9 mouse cellular contexts compared by ENCODE assay signal in the genomic region with DNA sequence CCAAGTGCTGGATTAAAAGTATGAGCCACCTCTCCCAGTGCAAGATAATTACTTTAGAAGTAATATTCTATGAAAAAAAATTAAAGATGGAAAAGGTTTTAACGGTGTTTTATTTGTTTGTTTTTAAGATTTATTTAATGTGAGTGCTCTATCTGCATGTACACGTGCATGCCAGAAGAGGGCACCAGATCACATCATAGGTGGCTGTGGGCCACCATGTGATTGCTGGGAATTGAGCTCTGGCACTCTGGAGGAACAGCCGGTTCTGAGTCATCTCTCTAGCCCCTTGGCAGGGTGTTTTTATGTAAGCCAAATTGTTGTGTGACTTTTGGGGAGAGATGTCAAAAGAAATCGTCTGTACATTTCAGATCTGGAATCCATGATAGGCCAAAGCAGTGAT. TPM values are rescaled to one million over a fixed set of nuclear protein-coding genes. Genes with fewer than 3 reads are reported as not detected.
A peak's percentile ranks its signal among the peaks of the same experiment; 100 is the strongest.
DNase-seq lines count a peak whose midpoint lies in the region; ATAC-seq and TF ChIP-seq lines count a peak whose summit lies in the region.
"Had no signal": no experiment of that assay in that cellular context is flagged by ENCODE, and none has a peak within 500 bp of the region (broad histone marks: within the 10 kb centered on the region; RNA-seq: fewer than 3 reads in every experiment).

No protein-coding gene starts in this region.

- no peaks in the 10 kb centered on the region for H3K36me3 ChIP-seq in heart, adult 2 months (ENCODE audit: control insufficient read depth, insufficient read depth, low read length)
- H3K36me3 ChIP-seq in heart, embryonic 10.5 days = no peaks in the 10 kb centered on the region
- no peaks in the 10 kb centered on the region for H3K36me3 ChIP-seq in hindbrain, embryonic 13.5 days

- no peaks in the 10 kb centered on the region for H3K27me3 ChIP-seq in heart, adult 2 months (ENCODE audit: control insufficient read depth, insufficient read depth, low read length)
- no peaks in the 10 kb centered on the region for H3K27me3 ChIP-seq in heart, embryonic 10.5 days (ENCODE audit: insufficient read depth, poor library complexity, severe bottlenecking)
- H3K27me3 ChIP-seq in hindbrain, embryonic 13.5 days = no peaks in the 10 kb centered on the region

- no peak overlapping the region for H3K27ac ChIP-seq in heart, adult 2 months
- H3K27ac ChIP-seq in heart, embryonic 10.5 days = no peak overlapping the region
- no peak overlapping the region for H3K27ac ChIP-seq in bone marrow macrophage, adult 2 months (ENCODE audit: insufficient read depth, low read depth, low read length)
- H3K27ac ChIP-seq in hindbrain, embryonic 13.5 days = no peak overlapping the region

- TF ChIP-seq CTCF in heart, adult 2 months (IDR thresholded peaks at IDR 0.05) = peak; percentile 79
- TF ChIP-seq CTCF in bone marrow macrophage, adult 2 months (IDR thresholded peaks at IDR 0.05; ENCODE audit: low read depth, low read length) = peak; percentile 88

- no peak for TF ChIP-seq POLR2A in heart, adult 2 months (IDR thresholded peaks at IDR 0.05; ENCODE audit: insufficient read depth, low read depth, low read length)
- TF ChIP-seq POLR2A in bone marrow macrophage, adult 2 months (IDR thresholded peaks at IDR 0.05; ENCODE audit: borderline replicate concordance, low read depth, low read length) = no peak

- WGBS in heart, adult 2 months = 38% methylated on average over 4 of the region's 4 CpGs
- WGBS in heart, embryonic 10.5 days = 26% methylated on average over 4 of the region's 4 CpGs
- 30% methylated on average over 4 of the region's 4 CpGs for WGBS in hindbrain, embryonic 13.5 days

- intact Hi-C loops in heart, adult 2 months (cut with DNase I) = loop anchor here (1.0 kb wide), 1 partner anchor 72 kb away; no protein-coding TSS in a partner anchor

- peak; percentile 72 for ATAC-seq in CD4-positive, CD25-positive, alpha-beta regulatory T cell, adult 4 months
- ATAC-seq in megakaryocyte, adult 5-6 weeks (ENCODE audit: poor library complexity, severe bottlenecking) = peak; percentile 93
- no peak for ATAC-seq in hindbrain, embryonic 13.5 days (ENCODE audit: low FRiP score)
- ATAC-seq in erythroid progenitor cell, adult 5-6 weeks (replicated peaks; ENCODE audit: low FRiP score, poor library complexity, severe bottlenecking) = no peak

- TF ChIP-seq EP300 in heart, adult 2 months (IDR thresholded peaks at IDR 0.05; ENCODE audit: insufficient read depth, low read depth, low read length) = no peak

- no peaks in the 10 kb centered on the region for H3K9me3 ChIP-seq in heart, embryonic 10.5 days
- H3K9me3 ChIP-seq in hindbrain, embryonic 13.5 days = no peaks in the 10 kb centered on the region

- no peaks in the 10 kb centered on the region for H3K4me1 ChIP-seq in heart, adult 2 months (ENCODE audit: control insufficient read depth, insufficient read depth, low read length)
- peaks cover 9% of the 10 kb centered on the region; the same call in 1 of the 2 replicates for H3K4me1 ChIP-seq in heart, embryonic 10.5 days
- H3K4me1 ChIP-seq in bone marrow macrophage, adult 2 months (ENCODE audit: control insufficient read depth, insufficient read depth, low read length) = no peaks in the 10 kb centered on the region
- H3K4me1 ChIP-seq in hindbrain, embryonic 13.5 days (replicated peaks) = no peaks in the 10 kb centered on the region

- no peak overlapping the region for H3K4me3 ChIP-seq in heart, adult 2 months
- H3K4me3 ChIP-seq in heart, embryonic 10.5 days = no peak overlapping the region
- no peak overlapping the region for H3K4me3 ChIP-seq in bone marrow macrophage, adult 2 months (ENCODE audit: insufficient read depth, low read length)
- H3K4me3 ChIP-seq in hindbrain, embryonic 13.5 days = no peak overlapping the region

- H3K79me2 ChIP-seq in heart, adult 2 months (replicated peaks; ENCODE audit: control insufficient read depth, insufficient read depth, low read length) = no peaks in the 10 kb centered on the region

- peak in 1 of 2 experiments; percentile 10 for DNase-seq in heart, adult 2 months
- no peak for DNase-seq in heart, embryonic 10.5 days (ENCODE audit: low spot score)
- no peak for DNase-seq in testis, postnatal 14 days (ENCODE audit: low spot score)

- no peak overlapping the region for H3K4me2 ChIP-seq in hindbrain, embryonic 13.5 days

- no peak overlapping the region for H3K9ac ChIP-seq in heart, adult 2 months (ENCODE audit: low read depth, low read length)
- H3K9ac ChIP-seq in hindbrain, embryonic 13.5 days = no peak overlapping the region

RNA-seq across cellular contexts. Expression of a gene that starts 36.6 kb away (rescaled TPM):
- 100 to 1,000 TPM; 284 to 336 TPM for total RNA-seq in heart, adult 2 months (2021)
- polyA plus RNA-seq in heart, adult 2 months (2012; rRNA removed) = 186 and 235 TPM in 2 replicates
- 537 and 587 TPM in 2 replicates for polyA plus RNA-seq in heart, embryonic 10.5 days (2016; fragmentation: Nextera tagmentation; extraction: Ambion mirVana)
- 100 to 1,000 TPM; 272 to 325 TPM for polyA plus RNA-seq in CD4-positive, CD25-positive, alpha-beta regulatory T cell, adult 4 months (2017; shearing (Covaris generic))
- polyA plus RNA-seq in bone marrow macrophage, adult 2 months (2012; ENCODE audit: insufficient read depth, insufficient read length, missing spikeins) = 69.5 and 73.7 TPM in 2 replicates
- total RNA-seq in megakaryocyte, adult 5-6 weeks (2015) = 161 and 201 TPM in 2 replicates
- total RNA-seq in megakaryocyte, adult 5-6 weeks (2017) = 213 and 226 TPM in 2 replicates
- 209 and 223 TPM in 2 replicates for polyA plus RNA-seq in hindbrain, embryonic 13.5 days (2015; fragmentation: Nextera tagmentation; extraction: Ambion mirVana)
- 50.3 and 52.6 TPM in 2 replicates for total RNA-seq in erythroid progenitor cell, adult 5-6 weeks (2015; ENCODE audit: low replicate concordance)
- total RNA-seq in erythroid progenitor cell, adult 5-6 weeks (2017; ENCODE audit: low replicate concordance) = 44.5 and 48.9 TPM in 2 replicates

RNA-seq across cellular contexts. Expression of a gene that starts 55.4 kb away (rescaled TPM):
- total RNA-seq in heart, adult 2 months (2021) = not detected
- not detected in 2 replicates for polyA plus RNA-seq in heart, adult 2 months (2012; rRNA removed)
- polyA plus RNA-seq in heart, embryonic 10.5 days (2016; fragmentation: Nextera tagmentation; extraction: Ambion mirVana) = 0.15 TPM in 1 of 2 replicates, not detected in the other
- not detected for polyA plus RNA-seq in CD4-positive, CD25-positive, alpha-beta regulatory T cell, adult 4 months (2017; shearing (Covaris generic))
- polyA plus RNA-seq in bone marrow macrophage, adult 2 months (2012; ENCODE audit: insufficient read depth, insufficient read length, missing spikeins) = not detected in 2 replicates
- not detected in 2 replicates for total RNA-seq in megakaryocyte, adult 5-6 weeks (2015)
- not detected in 2 replicates for total RNA-seq in megakaryocyte, adult 5-6 weeks (2017)
- 0.82 and 0.83 TPM in 2 replicates for polyA plus RNA-seq in hindbrain, embryonic 13.5 days (2015; fragmentation: Nextera tagmentation; extraction: Ambion mirVana)
- not detected in 2 replicates for total RNA-seq in erythroid progenitor cell, adult 5-6 weeks (2015; ENCODE audit: low replicate concordance)
- not detected in 2 replicates for total RNA-seq in erythroid progenitor cell, adult 5-6 weeks (2017; ENCODE audit: low replicate concordance)
- polyA plus RNA-seq: limb, embryonic 11.5 days had no signal

Comparison
In these comparisons a context has a peak if more than half of its experiments do, and no peak if none do; other contexts are left out.
1. ATAC-seq: peak in CD4-positive, CD25-positive, alpha-beta regulatory T cell, adult 4 months (single experiment) and megakaryocyte, adult 5-6 weeks (single experiment); none in hindbrain, embryonic 13.5 days (single experiment) and erythroid progenitor cell, adult 5-6 weeks (single experiment).